Mouse (Mus musculus) C2C12 (cell line): ENCODE data around the gene Irf2bp2.

Experiments
- CEBPB ChIP-seq: IDR thresholded peaks from one replicate; pipeline ENCODE4 v1.6.1; 2011; ENCODE audit warnings: low read depth, mild to moderate bottlenecking, control low read depth, moderate library complexity
- CTCF ChIP-seq: IDR thresholded peaks from one replicate; pipeline ENCODE4 v1.5.1; 2011; ENCODE audit not compliant: control insufficient read depth, insufficient read depth, insufficient read length
- FOSL1 ChIP-seq: IDR thresholded peaks from one replicate; pipeline ENCODE4 v1.8.0; 2011; ENCODE audit warnings: mild to moderate bottlenecking, low read length; ENCODE audit not compliant: poor library complexity, insufficient read depth, severe bottlenecking
- MAX ChIP-seq: IDR thresholded peaks from one replicate; pipeline ENCODE4 v1.6.1; 2011; ENCODE audit warnings: mild to moderate bottlenecking, control low read depth
- MYOD1 ChIP-seq: IDR thresholded peaks from one replicate; pipeline ENCODE4 v1.6.1; 2011; ENCODE audit warnings: low read depth; ENCODE audit not compliant: control insufficient read depth, insufficient read length
- MYOG ChIP-seq: IDR thresholded peaks from one replicate; pipeline ENCODE4 v1.6.1; 2011; ENCODE audit not compliant: control insufficient read depth, insufficient read length; ENCODE audit errors: extremely low read depth
- USF1 ChIP-seq: IDR thresholded peaks from one replicate; pipeline ENCODE4 v1.6.1; 2011; ENCODE audit warnings: low read depth, mild to moderate bottlenecking, control low read depth, moderate library complexity

GRCm38 (mm10) chr8:126580826-126581225 is 13.0 kb downstream of the Irf2bp2 start:
- TF ChIP-seq MAX (no peak), USF1 (no peak), CTCF (no peak), CEBPB (no peak), MYOD1 (no peak), MYOG (no peak), FOSL1 (no peak)
